ENCODE assay signal across 22 mouse cellular contexts in genomic region chr2:20721098-20721497, GRCm38 (mm10).
DNase-seq lines count a peak whose midpoint lies in the region; TF ChIP-seq lines count a peak whose summit lies in the region.
"Had no signal": no experiment of that assay in that cellular context is flagged by ENCODE, and none has a peak within 500 bp of the region (broad histone marks: within the 10 kb centered on the region; RNA-seq: fewer than 3 reads in every experiment).

No protein-coding gene starts in this region.

- in situ Hi-C loops in ES-E14 (cut with MboI; ENCODE audit: low sequenced_read_pairs in 2 of 2, unreplicated experiment in 2 of 2): no loop called here

- H3K4me1 ChIP-seq in ES-E14 (ENCODE audit: control insufficient read depth in 2 of 2, insufficient read depth in 2 of 2, low read length in 2 of 2, poor library complexity in 1 of 2): peaks cover 17 to 22% of the 10 kb centered on the region in 2 experiments
- H3K4me1 ChIP-seq in olfactory bulb, adult 2 months (ENCODE audit: control insufficient read depth, insufficient read depth, low read length): peaks cover 8% of the 10 kb centered on the region
- peaks cover 3% of the 10 kb centered on the region for H3K4me1 ChIP-seq in lung, adult 2 months (ENCODE audit: control insufficient read depth, insufficient read depth, low read length)

- no peaks in the 10 kb centered on the region; the same call in 1 of the 2 replicates for H3K36me3 ChIP-seq in ES-E14 (ENCODE audit: control insufficient read depth, insufficient read depth, low read length, poor library complexity, severe bottlenecking)
- H3K36me3 ChIP-seq: embryonic facial prominence, embryonic 13.5 days; embryonic facial prominence, embryonic 15.5 days; forebrain, embryonic 10.5 days; forebrain, embryonic 12.5 days had no signal

- intact Hi-C loops in gastrocnemius, adult 2 months (cut with DNase I): no loop called here

- H3K4me3 ChIP-seq in gastrocnemius, adult 2 months: no peak overlapping the region
- no peak overlapping the region for H3K4me3 ChIP-seq in ES-E14 (ENCODE audit: insufficient read depth in 1 of 2, low read depth in 1 of 2, low read length in 2 of 2, poor library complexity in 1 of 2, severe bottlenecking in 1 of 2)
- H3K4me3 ChIP-seq in olfactory bulb, adult 2 months (ENCODE audit: insufficient read depth, low read depth, low read length): no peak overlapping the region
- no peak overlapping the region for H3K4me3 ChIP-seq in lung, adult 2 months (replicated peaks; ENCODE audit: extremely low read depth, low read depth, low read length)
- H3K4me3 ChIP-seq: embryonic facial prominence, embryonic 13.5 days; embryonic facial prominence, embryonic 15.5 days; erythroblast, embryonic 14.5 days; forebrain, embryonic 10.5 days; forebrain, embryonic 12.5 days had no signal

- no peak for DNase-seq in gastrocnemius, adult 2 months
- no peak for DNase-seq in gastrocnemius, postnatal 10 days
- DNase-seq in ES-E14 (ENCODE audit: low read depth, low spot score): no peak
- no peak for DNase-seq in lung, adult 2 months
- no peak for DNase-seq in adrenal gland, postnatal 4 days (ENCODE audit: low spot score in 2 of 2)
- DNase-seq: adrenal gland, adult 8-10 months; adrenal gland, postnatal 14 days; adrenal gland, postnatal 36 days; B cell, adult 2 months; cerebellum, adult 11 months; cerebellum, adult 18-20 months; cerebellum, adult 8-10 months; cerebellum, adult 9-11 months; cerebellum, postnatal 14 days; cerebellum, postnatal 36 days; embryo, embryonic 11 days had no signal

- no peak for TF ChIP-seq POLR2A in olfactory bulb, adult 2 months (IDR thresholded peaks at IDR 0.05; ENCODE audit: insufficient read depth, low read depth, low read length)
- TF ChIP-seq POLR2A in lung, adult 2 months (IDR thresholded peaks at IDR 0.05; ENCODE audit: borderline replicate concordance, extremely low read depth, low read depth, low read length): no peak

- TF ChIP-seq CTCF in gastrocnemius, adult 2 months (IDR thresholded peaks at IDR 0.05): no peak
- no peak for TF ChIP-seq CTCF in olfactory bulb, adult 2 months (IDR thresholded peaks at IDR 0.05; ENCODE audit: insufficient read depth, low read depth, low read length)
- TF ChIP-seq CTCF in lung, adult 2 months (IDR thresholded peaks at IDR 0.05; ENCODE audit: insufficient read depth, low read length): no peak

- H3K9ac ChIP-seq in ES-E14 (ENCODE audit: insufficient read depth, low read depth, low read length, poor library complexity, severe bottlenecking): no peak overlapping the region
- H3K9ac ChIP-seq: embryonic facial prominence, embryonic 13.5 days; embryonic facial prominence, embryonic 15.5 days; forebrain, embryonic 12.5 days had no signal

- peak overlapping the region; percentile 5; the same call in 1 of the 2 replicates for H3K27ac ChIP-seq in gastrocnemius, adult 2 months
- H3K27ac ChIP-seq in ES-E14 (ENCODE audit: insufficient read depth, low read depth, low read length, poor library complexity, severe bottlenecking): no peak overlapping the region
- peak overlapping the region; percentile 69; the same call in 1 of the 2 replicates for H3K27ac ChIP-seq in olfactory bulb, adult 2 months (ENCODE audit: insufficient read depth, low read depth, low read length)
- H3K27ac ChIP-seq: embryonic facial prominence, embryonic 13.5 days; forebrain, embryonic 10.5 days; forebrain, embryonic 12.5 days had no signal

- H3K9me3 ChIP-seq in ES-E14 (ENCODE audit: control insufficient read depth, insufficient read depth, low read depth, low read length): no peaks in the 10 kb centered on the region
- H3K9me3 ChIP-seq: embryonic facial prominence, embryonic 13.5 days; embryonic facial prominence, embryonic 15.5 days; forebrain, embryonic 10.5 days; forebrain, embryonic 12.5 days had no signal

- 80% methylated on average over 3 of the region's 3 CpGs for WGBS in olfactory bulb, adult 2 months
- 72% methylated on average over 3 of the region's 3 CpGs for WGBS in lung, adult 2 months

TF ChIP-seq in ES-E14, 5 proteins besides CTCF, POLR2A, EP300 and RAD21:
- TF ChIP-seq CHD2 (IDR thresholded peaks at IDR 0.05; ENCODE audit: low read depth, low read length) (no peak), ZC3H11A (IDR thresholded peaks at IDR 0.05; ENCODE audit: borderline replicate concordance, low read depth, low read length) (no peak), MAFK (IDR thresholded peaks at IDR 0.05; ENCODE audit: insufficient read depth, low read depth, low read length) (peak; percentile 81), HCFC1 (IDR thresholded peaks at IDR 0.05; ENCODE audit: borderline replicate concordance, insufficient read depth, low read length) (no peak), ZNF384 (IDR thresholded peaks at IDR 0.05; ENCODE audit: low read depth, low read length) (no peak)
